Mouse (Mus musculus) MEL (cell line): ENCODE results near the gene Pank1. TPM values are rescaled to one million over a fixed set of nuclear protein-coding genes. Genes with fewer than 3 reads are reported as not detected.

Experiments used
- DNase-seq: peaks from one replicate; pipeline ENCODE4 v3.0.0; 2011; ENCODE audit warnings: low read depth, low spot score
- H3K27ac ChIP-seq: 2 replicates; pipeline ENCODE4 v1.5.1; 2012; ENCODE audit warnings: low read depth, mild to moderate bottlenecking, control low read depth, low read length, moderate library complexity; ENCODE audit not compliant: control insufficient read depth
- H3K27me3 ChIP-seq, 2 experiments: fragments of 150-350 bp in 1 of 2; sonication (generic) in 1 of 2; 2 replicates each; pipeline ENCODE4 v1.6.1; 2012; ENCODE audit warnings: low read length in 2 of 2, mild to moderate bottlenecking in 2 of 2, improper control_type of control experiment in 1 of 2, moderate library complexity in 1 of 2; ENCODE audit not compliant: insufficient read depth in 2 of 2, control insufficient read depth in 1 of 2
- H3K36me3 ChIP-seq, 2 experiments: 2 replicates each; pipeline ENCODE4 v1.6.1; 2012 to 2014; ENCODE audit warnings: low read length in 2 of 2, improper control_type of control experiment in 1 of 2, inconsistent platforms in 1 of 2, mild to moderate bottlenecking in 1 of 2; ENCODE audit not compliant: insufficient read depth in 2 of 2, control insufficient read depth in 1 of 2
- H3K4me1 ChIP-seq, 2 experiments: fragments of 150-350 bp in 1 of 2; sonication (generic) in 1 of 2; 2 replicates each; pipeline ENCODE4 v1.6.1; 2012; ENCODE audit warnings: low read length in 2 of 2, improper control_type of control experiment in 1 of 2, mild to moderate bottlenecking in 1 of 2; ENCODE audit not compliant: insufficient read depth in 2 of 2, control insufficient read depth in 1 of 2
- H3K4me3 ChIP-seq, 2 experiments: fragments of 150-350 bp in 1 of 2; sonication (generic) in 1 of 2; 2 replicates each; pipeline ENCODE4 v1.5.1; 2012; ENCODE audit warnings: low read depth in 2 of 2, low read length in 2 of 2, mild to moderate bottlenecking in 2 of 2, moderate library complexity in 2 of 2, control low read depth in 1 of 2, improper control_type of control experiment in 1 of 2; ENCODE audit not compliant: control insufficient read depth in 1 of 2, insufficient read depth in 1 of 2
- H3K79me2 ChIP-seq: 2 replicates; pipeline ENCODE4 v1.6.1; 2012; ENCODE audit warnings: mild to moderate bottlenecking, low read length, moderate library complexity; ENCODE audit not compliant: control insufficient read depth, poor library complexity, insufficient read depth
- H3K9ac ChIP-seq: 2 replicates; pipeline ENCODE4 v1.6.1; 2012; ENCODE audit warnings: low read depth, mild to moderate bottlenecking, control low read depth, low read length, moderate library complexity; ENCODE audit not compliant: control insufficient read depth, poor library complexity, severe bottlenecking
- H3K9me3 ChIP-seq: fragments of 150-350 bp; sonication (generic); replicated peaks from 2 replicates; pipeline ENCODE4 v1.6.1; 2012; ENCODE audit warnings: mild to moderate bottlenecking, low read length, improper control_type of control experiment, moderate library complexity; ENCODE audit not compliant: insufficient read depth
- CHD1 ChIP-seq: IDR thresholded peaks from 2 replicates; pipeline ENCODE4 v1.6.1; 2012; ENCODE audit warnings: low read depth, mild to moderate bottlenecking, inconsistent platforms, low read length, improper control_type of control experiment
- CTCF ChIP-seq, 3 experiments: IDR thresholded peaks in 2 of 3; conservative IDR thresholded peaks in 1 of 3; 2 replicates each; pipeline ENCODE4 v1.5.1; 2011 to 2012; ENCODE audit warnings: low read length in 3 of 3, low read depth in 2 of 3, mild to moderate bottlenecking in 2 of 3, improper control_type of control experiment in 1 of 3, inconsistent platforms in 1 of 3, mixed read lengths in 1 of 3, moderate library complexity in 1 of 3; ENCODE audit not compliant: control insufficient read depth in 1 of 3, insufficient read depth in 1 of 3, poor library complexity in 1 of 3, severe bottlenecking in 1 of 3
- ELF1 ChIP-seq: IDR thresholded peaks from 2 replicates; pipeline ENCODE4 v1.6.1; 2014; ENCODE audit warnings: low read depth, mild to moderate bottlenecking, inconsistent platforms, low read length, improper control_type of control experiment, moderate library complexity
- EP300 ChIP-seq, 2 experiments: IDR thresholded peaks; 2 replicates each; pipeline ENCODE4 v1.6.1; 2011; ENCODE audit warnings: improper control_type of control experiment in 2 of 2, low read length in 2 of 2, low read depth in 1 of 2, mild to moderate bottlenecking in 1 of 2
- ETS1 ChIP-seq: IDR thresholded peaks from 2 replicates; pipeline ENCODE4 v1.6.1; 2012; ENCODE audit warnings: low read depth, mild to moderate bottlenecking, inconsistent platforms, low read length, improper control_type of control experiment, moderate library complexity
- GABPA ChIP-seq: IDR thresholded peaks from 2 replicates; pipeline ENCODE4 v1.6.1; 2012; ENCODE audit warnings: low read depth, mild to moderate bottlenecking, inconsistent platforms, low read length, improper control_type of control experiment, moderate library complexity
- GATA1 ChIP-seq: IDR thresholded peaks from 2 replicates; pipeline ENCODE4 v1.6.1; 2011; ENCODE audit warnings: low read depth, low read length, improper control_type of control experiment
- HCFC1 ChIP-seq: IDR thresholded peaks from 2 replicates; pipeline ENCODE4 v1.6.1; 2012; ENCODE audit warnings: low read depth, mild to moderate bottlenecking, inconsistent platforms, low read length, improper control_type of control experiment, moderate library complexity
- JUND ChIP-seq: IDR thresholded peaks from 2 replicates; pipeline ENCODE4 v1.6.1; 2011; ENCODE audit warnings: low read depth, mild to moderate bottlenecking, improper control_type of control experiment, low read length
- MEF2A ChIP-seq: IDR thresholded peaks from 2 replicates; pipeline ENCODE4 v1.6.1; 2014; ENCODE audit warnings: low read depth, mild to moderate bottlenecking, inconsistent platforms, low read length, improper control_type of control experiment; ENCODE audit not compliant: poor library complexity, insufficient replicate concordance, severe bottlenecking; ENCODE audit errors: extremely low read depth
- MYB ChIP-seq: IDR thresholded peaks from 2 replicates; pipeline ENCODE4 v1.6.1; 2011; ENCODE audit warnings: mild to moderate bottlenecking, low read depth, low read length, improper control_type of control experiment
- SIN3A ChIP-seq: IDR thresholded peaks from 2 replicates; pipeline ENCODE4 v1.6.1; 2012; ENCODE audit warnings: low read length, improper control_type of control experiment, inconsistent platforms
- SMC3 ChIP-seq: IDR thresholded peaks from 2 replicates; pipeline ENCODE4 v1.6.1; 2011; ENCODE audit warnings: low read depth, low read length, improper control_type of control experiment
- TAL1 ChIP-seq: IDR thresholded peaks from 2 replicates; pipeline ENCODE4 v1.6.1; 2012; ENCODE audit warnings: mild to moderate bottlenecking, inconsistent platforms, low read length, moderate library complexity, mixed read lengths
- TCF12 ChIP-seq: IDR thresholded peaks from 2 replicates; pipeline ENCODE4 v1.6.1; 2014; ENCODE audit warnings: low read depth, mild to moderate bottlenecking, inconsistent platforms, low read length, improper control_type of control experiment, moderate library complexity
- USF2 ChIP-seq, 2 experiments: IDR thresholded peaks; 2 replicates each; pipeline ENCODE4 v1.6.1; 2011 to 2012; ENCODE audit warnings: improper control_type of control experiment in 2 of 2, low read length in 2 of 2, borderline replicate concordance in 1 of 2, inconsistent platforms in 1 of 2, low read depth in 1 of 2, mild to moderate bottlenecking in 1 of 2; ENCODE audit not compliant: insufficient read depth in 1 of 2
- ZMIZ1 ChIP-seq: IDR thresholded peaks from 2 replicates; pipeline ENCODE4 v1.6.1; 2012; ENCODE audit warnings: low read depth, mild to moderate bottlenecking, inconsistent platforms, low read length, improper control_type of control experiment, moderate library complexity
- polyA plus RNA-seq, 2 experiments: library from polyadenylated mRNA; stranded (reverse) in 1 of 2; unstranded in 1 of 2; fragments of >175 nt in 1 of 2; fragments of >200 nt in 1 of 2; gene quantifications; 2 replicates each; pipeline versions ENCODE4 v1.2.1 to v1.2.4; 2012; ENCODE audit warnings: low replicate concordance in 2 of 2, low read depth in 1 of 2; ENCODE audit not compliant: insufficient read length in 2 of 2, insufficient read depth in 1 of 2, missing spikeins in 1 of 2
- total RNA-seq: library from RNA; depleted of rRNA; stranded (reverse); fragments of 300-350 nt; gene quantifications from 2 replicates; pipeline ENCODE4 v1.2.3, GENCODE M21; 2012

Pank1 gene
- total and polyA plus RNA-seq, 3 experiments, result 7.2 to 7.6 TPM; not detected in 1

GRCm38 (mm10) chr19:34895082-34895481 lies 15.8 kb upstream of the Pank1 start:
- TF ChIP-seq CTCF (IDR thresholded peaks at IDR 0.05 in 2 of 3, conservative IDR thresholded peaks at IDR 0.05 in 1 of 3; ENCODE audit: control insufficient read depth in 1 of 3, insufficient read depth in 1 of 3, low read depth in 2 of 3, low read length in 3 of 3, poor library complexity in 1 of 3, severe bottlenecking in 1 of 3), result no peak
- TF ChIP-seq ELF1, result no peak
- no peak for TF ChIP-seq MYB
- no peak for TF ChIP-seq HCFC1
- TF ChIP-seq GABPA, result no peak
- no peak for TF ChIP-seq SMC3
- TF ChIP-seq EP300 (IDR thresholded peaks at IDR 0.05; ENCODE audit: low read depth in 1 of 2, low read length in 2 of 2), result peak in 1 of 2 experiments; percentile 41; a peak in 1 of 4 replicates
- TF ChIP-seq ETS1, result peak; percentile 41; the same call in 1 of the 2 replicates
- TF ChIP-seq TCF12, result 0 out of 2 replicates have a peak, but pooled peaks have one; percentile 15
- no peak for TF ChIP-seq USF2 (IDR thresholded peaks at IDR 0.05; ENCODE audit: borderline replicate concordance in 1 of 2, insufficient read depth in 1 of 2, low read depth in 1 of 2, low read length in 2 of 2)
- 0 out of 2 replicates have a peak, but pooled peaks have one; percentile 16 for TF ChIP-seq TAL1
- TF ChIP-seq MEF2A, result no peak
- peak; percentile 63 for TF ChIP-seq GATA1
- no peak for TF ChIP-seq ZMIZ1
- peak; percentile 64 for DNase-seq
- Histone ChIP-seq H3K27me3 (no peaks in the 10 kb centered on the region), H3K9me3 (no peaks in the 10 kb centered on the region), H3K27ac (no peak overlapping the region), H3K4me1 (peaks cover 0 to 2% of the 10 kb centered on the region in 2 experiments; a peak in 1 of 4 replicates), H3K4me3 (no peak overlapping the region), H3K79me2 (no peaks in the 10 kb centered on the region), H3K36me3 (no peaks in the 10 kb centered on the region), H3K9ac (no peak overlapping the region)

DNA sequence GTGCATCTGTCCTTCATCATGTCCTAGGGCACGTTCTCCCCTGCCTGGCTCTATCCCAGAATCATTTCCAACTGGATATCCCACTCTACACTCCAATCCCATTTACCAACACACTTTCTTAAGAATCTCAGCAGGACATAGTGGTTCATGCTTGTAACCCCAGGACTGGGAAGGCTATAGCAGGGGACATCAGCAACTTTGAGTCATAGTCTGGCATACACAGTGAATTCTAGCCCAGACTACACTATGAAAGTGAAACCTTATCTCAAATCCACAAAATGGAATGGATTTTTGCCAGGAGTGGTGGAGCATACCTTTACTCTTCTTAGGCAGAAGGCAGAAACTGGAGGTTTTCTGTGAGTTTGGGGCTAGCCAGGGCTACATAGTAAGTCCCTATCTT lies 12.3 kb upstream of the Pank1 start:
- H3K4me1 ChIP-seq, result no peaks in the 10 kb centered on the region; a peak in 1 of 4 replicates
- no peak for TF ChIP-seq CHD1
- TF ChIP-seq SIN3A, result no peak
- TF ChIP-seq JUND, result no peak
- no peak for TF ChIP-seq GATA1
- no peak overlapping the region for H3K27ac ChIP-seq
- no peaks in the 10 kb centered on the region for H3K79me2 ChIP-seq
- no peak overlapping the region for H3K4me3 ChIP-seq
- H3K27me3 ChIP-seq, result no peaks in the 10 kb centered on the region
- H3K36me3 ChIP-seq, result no peaks in the 10 kb centered on the region; a peak in 1 of 4 replicates
- no peaks in the 10 kb centered on the region for H3K9me3 ChIP-seq
- H3K9ac ChIP-seq, result no peak overlapping the region
- DNase-seq, result no peak
